Mouse (Mus musculus): ENCODE results near the gene Crtc3. TPM values are rescaled to one million over a fixed set of nuclear protein-coding genes. Genes with fewer than 3 reads are reported as not detected.

Gene Crtc3
- total RNA-seq (2021): 10 to 100 TPM; 14.7 to 15.3 TPM
- long read RNA-seq, experiment 1, partial matches to known transcripts: 2 of 2 reads
- long read RNA-seq, experiment 1, other reads (novel, unspliced or antisense): 0 of 2 reads
- long read RNA-seq, experiment 2, partial matches to known transcripts: 0 of 5 reads
- long read RNA-seq, experiment 2, other reads (novel, unspliced or antisense): 5 of 5 reads

DNA sequence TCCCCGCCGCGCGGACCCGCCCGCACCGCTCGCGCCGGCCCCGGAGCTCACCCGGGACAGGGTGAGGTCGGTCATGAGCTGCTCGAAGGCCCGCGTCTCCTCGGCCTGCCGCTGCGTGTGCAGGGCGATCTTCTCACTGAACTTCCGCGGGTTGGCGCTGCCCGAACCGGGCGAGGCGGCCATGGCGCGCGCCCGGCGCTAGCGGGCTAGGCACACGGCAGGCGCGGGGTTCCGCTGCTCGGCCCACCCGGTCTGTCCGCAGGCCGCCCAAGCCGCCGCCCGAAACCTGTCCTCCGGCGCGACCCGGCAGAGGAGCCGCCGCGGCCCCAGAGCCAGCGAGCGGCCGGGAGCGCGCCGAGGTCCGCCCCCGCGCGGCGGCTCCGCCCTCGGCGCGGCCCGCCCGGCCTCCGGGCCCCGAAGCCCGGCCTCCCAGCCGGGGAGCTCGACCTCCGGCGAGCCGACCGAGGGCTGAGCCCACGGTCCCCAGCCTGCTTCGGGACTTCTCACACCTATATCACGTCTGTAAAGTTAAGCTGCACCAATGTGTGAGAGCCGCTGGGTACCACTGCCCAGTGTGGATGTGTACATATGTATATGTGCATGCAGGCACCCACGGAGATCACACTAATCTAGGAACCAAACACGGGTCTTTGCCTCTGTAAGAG, at the start of gene Crtc3:
TSS of gene Crtc3 (minus strand) at position 322 of the 665 bp plus-strand sequence.
- DNase-seq: peak; percentile 74
- intact Hi-C loops (cut with DNase I; ENCODE audit: low total_unique reads): loop anchor here (10.0 kb wide), 1 partner anchor 74 kb away; no protein-coding TSS in a partner anchor

- DNase-seq: no peak
- intact Hi-C loops (cut with DNase I; ENCODE audit: low total_unique reads): no loop called here
Observed at GRCm38 (mm10) chr7:80736199-80736598, 47.5 kb upstream of the Crtc3 start.

DNA sequence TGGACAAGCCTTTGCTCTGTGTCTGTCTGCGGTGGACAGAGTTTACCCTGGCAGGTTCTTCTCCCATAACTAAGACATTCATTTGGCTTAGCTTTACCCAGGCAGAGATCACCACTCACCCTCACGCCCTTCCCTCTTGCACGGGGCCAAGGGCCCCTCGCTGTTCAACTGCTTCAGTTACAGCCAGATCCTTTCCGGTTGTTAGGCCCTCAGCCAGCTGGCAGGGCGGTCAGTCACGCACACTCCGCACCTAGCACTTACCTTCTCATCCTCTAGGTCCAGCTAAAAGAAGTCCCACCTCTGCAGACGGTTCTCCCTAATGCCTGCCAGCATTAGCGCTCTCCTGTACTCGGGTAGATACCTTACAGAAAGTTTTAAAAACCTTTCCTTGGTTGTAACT, 44.3 kb upstream of the Crtc3 start:
- DNase-seq: no peak
- intact Hi-C loops (cut with DNase I; ENCODE audit: low total_unique reads): no loop called here

GRCm38 (mm10) chr7:80729662-80730061, 41.0 kb upstream of the Crtc3 start:
- intact Hi-C loops (cut with DNase I; ENCODE audit: low total_unique reads): no loop called here

GRCm38 (mm10) chr7:80721041-80721440, 32.4 kb upstream of the Crtc3 start:
- intact Hi-C loops (cut with DNase I; ENCODE audit: low total_unique reads): no loop called here
- DNase-seq: no peak

More at GRCm38 (mm10) chr7:80729662-80730061, 41.0 kb upstream of the Crtc3 start:
- peak; percentile 57 for DNase-seq

DNA sequence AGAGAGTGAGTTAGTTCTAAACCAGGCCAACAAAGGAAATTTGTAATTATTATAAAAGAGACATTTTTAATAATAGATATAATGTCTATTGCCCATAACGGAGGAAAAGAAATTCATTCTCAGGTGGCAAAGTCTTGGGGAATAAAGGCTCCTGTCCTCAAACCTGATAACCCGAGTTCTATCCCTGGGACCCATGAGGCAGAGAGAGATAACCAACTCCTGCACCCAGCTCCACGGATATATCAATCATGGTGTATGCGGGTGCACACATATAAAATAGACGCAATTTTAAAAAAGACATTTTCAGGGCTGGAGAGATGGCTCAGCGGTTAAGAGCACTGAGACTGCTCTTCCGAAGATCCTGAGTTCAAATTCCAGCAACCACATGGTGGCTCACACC, 30.9 kb upstream of the Crtc3 start:
- DNase-seq: no peak
- intact Hi-C loops (cut with DNase I; ENCODE audit: low total_unique reads): no loop called here

DNA sequence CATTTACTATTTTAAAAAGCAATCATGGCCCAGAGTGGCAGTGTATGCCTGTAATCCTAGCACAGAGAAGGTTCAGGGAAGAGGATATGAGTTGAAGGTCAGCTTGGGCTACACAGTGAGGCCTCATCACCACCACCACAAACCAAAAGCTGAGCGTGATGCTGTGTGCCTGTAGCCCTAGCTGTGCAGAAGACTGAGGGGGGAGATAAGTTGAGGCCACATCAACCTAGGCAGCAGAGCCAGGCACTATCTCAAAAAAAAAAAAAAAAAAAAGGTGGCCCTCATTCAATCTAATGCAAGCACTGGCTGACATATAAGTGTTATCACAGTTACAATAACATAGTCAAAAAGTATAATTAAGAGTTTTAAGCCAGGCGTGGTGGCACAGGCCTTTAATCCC, 30.4 kb upstream of the Crtc3 start:
- intact Hi-C loops (cut with DNase I; ENCODE audit: low total_unique reads): no loop called here

DNA sequence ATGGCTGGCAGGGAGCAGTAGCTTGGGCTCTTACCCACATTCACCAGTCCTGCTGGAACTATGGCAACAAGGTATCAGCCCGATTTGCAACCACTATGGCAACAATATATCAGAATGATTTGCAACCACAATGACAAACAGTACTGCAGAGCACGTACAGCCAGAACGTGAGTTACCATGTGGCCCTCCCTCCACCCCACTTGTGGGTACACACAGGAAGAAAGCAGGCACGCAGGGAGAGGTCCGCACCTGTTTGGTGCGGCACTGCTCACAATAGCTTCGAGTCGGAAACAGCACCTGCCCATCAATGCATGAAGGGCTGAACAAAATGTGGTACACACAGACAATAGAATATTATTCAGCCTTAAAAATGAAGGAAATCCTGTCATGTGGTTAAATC, 29.8 kb upstream of the Crtc3 start:
- DNase-seq: no peak
- intact Hi-C loops (cut with DNase I; ENCODE audit: low total_unique reads): no loop called here

More for the DNA sequence above, 30.4 kb upstream of the Crtc3 start:
- DNase-seq: no peak

DNA sequence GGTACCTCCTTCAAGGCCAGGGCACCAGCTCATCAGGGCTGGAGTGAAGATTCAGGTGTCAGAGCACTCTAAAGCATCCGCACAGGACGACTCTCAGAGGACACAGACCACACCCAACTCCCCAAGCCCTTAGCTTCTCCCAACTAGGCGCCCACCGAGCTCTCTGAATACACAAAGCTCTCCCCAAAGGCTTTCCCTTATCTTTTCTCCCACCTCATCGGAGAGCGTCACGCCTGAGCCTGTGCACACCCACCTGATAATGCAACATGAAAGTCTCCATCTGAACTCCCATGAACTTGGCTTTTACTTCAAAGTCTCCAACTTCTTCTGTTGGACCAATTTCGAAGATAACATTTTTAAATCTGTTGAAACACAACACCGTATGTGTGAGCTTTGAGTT, 28.1 kb upstream of the Crtc3 start:
- DNase-seq: no peak
- intact Hi-C loops (cut with DNase I; ENCODE audit: low total_unique reads): no loop called here

DNA sequence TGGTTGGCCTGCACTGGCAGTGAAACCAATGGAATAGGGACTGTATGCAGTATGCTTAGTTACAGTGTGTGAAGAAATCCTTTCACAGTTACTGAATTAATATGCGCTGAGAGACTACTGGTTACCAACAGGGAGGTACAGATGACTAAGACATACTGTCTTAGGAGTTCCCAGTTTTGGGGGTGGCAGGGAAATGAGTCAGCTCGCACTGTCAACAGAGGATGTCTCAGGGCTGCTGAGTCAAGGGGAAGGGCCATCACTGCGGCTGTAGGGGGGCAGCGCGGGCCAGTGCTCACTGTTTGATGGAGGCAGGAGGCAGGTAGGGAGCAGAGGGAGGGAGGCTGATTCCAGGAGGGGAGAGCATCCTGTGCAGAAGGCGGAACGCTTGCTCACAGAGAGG, 26.6 kb upstream of the Crtc3 start:
- intact Hi-C loops (cut with DNase I; ENCODE audit: low total_unique reads): no loop called here

DNA sequence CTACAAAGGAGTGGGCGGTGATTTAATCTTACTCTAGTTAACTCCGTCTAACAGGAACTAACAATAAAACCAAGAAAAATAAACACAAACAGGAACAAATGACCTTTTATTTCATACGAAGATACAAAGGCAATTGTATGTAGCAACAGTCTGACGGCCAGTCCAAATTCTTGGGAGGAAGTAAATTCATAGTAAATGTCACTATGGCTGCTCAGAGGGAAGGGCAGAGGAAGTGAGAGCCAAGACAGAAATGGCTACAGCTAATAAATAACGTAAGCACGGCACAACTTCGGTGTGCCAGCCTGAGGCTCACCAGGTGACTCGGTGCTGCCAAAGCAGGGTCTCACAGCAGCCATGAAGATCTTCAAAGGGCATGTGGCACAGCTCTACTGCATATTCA, 22.8 kb upstream of the Crtc3 start:
- intact Hi-C loops (cut with DNase I; ENCODE audit: low total_unique reads): no loop called here

More for the DNA sequence above, 26.6 kb upstream of the Crtc3 start:
- no peak for DNase-seq

GRCm38 (mm10) chr7:80710333-80710732, 21.7 kb upstream of the Crtc3 start:
- no peak for DNase-seq
- intact Hi-C loops (cut with DNase I; ENCODE audit: low total_unique reads): no loop called here

More for the DNA sequence above, 22.8 kb upstream of the Crtc3 start:
- DNase-seq: no peak

DNA sequence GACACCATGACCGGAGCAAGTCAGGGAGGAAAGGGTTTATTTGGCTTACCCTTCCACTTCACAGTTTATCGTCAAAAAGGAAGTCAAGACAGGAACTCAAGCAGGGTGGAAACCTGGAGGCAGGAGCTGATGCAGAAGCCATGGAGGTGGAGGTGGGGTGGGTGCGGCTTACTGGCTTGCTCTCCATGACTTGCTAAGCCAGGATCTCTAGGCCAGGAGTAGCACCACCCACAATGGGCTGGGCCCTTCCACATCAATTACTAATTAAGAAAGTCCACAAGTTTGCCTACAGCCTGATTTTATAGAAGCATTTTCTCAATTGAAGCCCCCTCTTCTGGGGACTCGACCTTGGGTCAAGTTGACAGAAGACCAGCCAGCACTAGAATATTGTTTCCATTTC, 15.4 kb upstream of the Crtc3 start:
- intact Hi-C loops (cut with DNase I; ENCODE audit: low total_unique reads): no loop called here
- DNase-seq: no peak

GRCm38 (mm10) chr7:80702510-80702909, 13.8 kb upstream of the Crtc3 start:
- no peak for DNase-seq
- intact Hi-C loops (cut with DNase I; ENCODE audit: low total_unique reads): no loop called here

- intact Hi-C loops (cut with DNase I; ENCODE audit: low total_unique reads): loop anchor here (10.0 kb wide), 1 partner anchor 315 kb away; the partner anchor contains the start of gene Fes
- DNase-seq: no peak
Observed at GRCm38 (mm10) chr7:80699709-80700108, 11.0 kb upstream of the Crtc3 start.

GRCm38 (mm10) chr7:80698940-80699339, 10.3 kb upstream of the Crtc3 start:
- intact Hi-C loops (cut with DNase I; ENCODE audit: low total_unique reads): loop anchor here (10.0 kb wide), 1 partner anchor 314 kb away; the partner anchor contains the start of gene Fes
- no peak for DNase-seq

GRCm38 (mm10) chr7:80697859-80698258, 9.2 kb upstream of the Crtc3 start:
- no peak for DNase-seq
- intact Hi-C loops (cut with DNase I; ENCODE audit: low total_unique reads): loop anchor here (10.0 kb wide), 1 partner anchor 313 kb away; the partner anchor contains the start of gene Fes

- no peak for DNase-seq
- intact Hi-C loops (cut with DNase I; ENCODE audit: low total_unique reads): loop anchor here (10.0 kb wide), 1 partner anchor 312 kb away; the partner anchor contains the start of gene Fes
Observed at GRCm38 (mm10) chr7:80696903-80697302, 8.2 kb upstream of the Crtc3 start.

- intact Hi-C loops (cut with DNase I; ENCODE audit: low total_unique reads): loop anchor here (10.0 kb wide), 1 partner anchor 312 kb away; the partner anchor contains the start of gene Fes
- no peak for DNase-seq
Observed at GRCm38 (mm10) chr7:80696334-80696733, 7.7 kb upstream of the Crtc3 start.

DNA sequence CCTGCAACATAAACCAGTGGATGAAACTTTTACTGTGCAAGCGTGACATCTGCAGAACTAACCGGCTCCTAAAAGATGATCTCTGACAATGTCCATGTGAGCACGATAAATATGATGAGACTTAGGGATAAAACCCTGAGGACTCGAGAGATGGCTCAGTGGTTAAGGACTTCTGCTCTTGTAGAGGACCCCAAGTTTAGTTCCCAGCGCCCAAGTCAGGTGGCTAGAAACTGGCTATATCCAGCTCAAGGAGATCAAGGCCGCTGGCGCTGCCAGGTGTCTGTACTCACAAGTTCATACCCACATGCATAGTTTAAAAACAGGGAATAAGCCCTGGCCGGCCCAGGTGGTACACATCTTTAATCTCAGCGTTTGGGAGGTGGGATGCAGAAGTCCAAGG, 3.8 kb upstream of the Crtc3 start:
- DNase-seq: no peak
- intact Hi-C loops (cut with DNase I; ENCODE audit: low total_unique reads): loop anchor here (10.0 kb wide), 1 partner anchor 308 kb away; the partner anchor contains the start of gene Fes

GRCm38 (mm10) chr7:80691131-80691530, 2.5 kb upstream of the Crtc3 start:
- intact Hi-C loops (cut with DNase I; ENCODE audit: low total_unique reads): loop anchor here (10.0 kb wide), 1 partner anchor 306 kb away; the partner anchor contains the start of gene Fes
- no peak for DNase-seq

All from gastrocnemius, postnatal 14 days (tissue).